Mouse (Mus musculus) central nervous system, embryonic 14 days (tissue): ENCODE data around the gene Gins3. TPM values are rescaled to one million over a fixed set of nuclear protein-coding genes. Genes with fewer than 3 reads are reported as not detected.

Experiments used
- polyA plus RNA-seq: library from polyadenylated mRNA; depleted of rRNA; stranded (reverse); fragments of >200 nt; gene quantifications from 2 replicates; pipeline ENCODE4 v1.2.3, GENCODE M21; 2012; rRNA removed

The Gins3 gene
- polyA plus RNA-seq: 6.5 and 6.8 TPM in 2 replicates

DNA sequence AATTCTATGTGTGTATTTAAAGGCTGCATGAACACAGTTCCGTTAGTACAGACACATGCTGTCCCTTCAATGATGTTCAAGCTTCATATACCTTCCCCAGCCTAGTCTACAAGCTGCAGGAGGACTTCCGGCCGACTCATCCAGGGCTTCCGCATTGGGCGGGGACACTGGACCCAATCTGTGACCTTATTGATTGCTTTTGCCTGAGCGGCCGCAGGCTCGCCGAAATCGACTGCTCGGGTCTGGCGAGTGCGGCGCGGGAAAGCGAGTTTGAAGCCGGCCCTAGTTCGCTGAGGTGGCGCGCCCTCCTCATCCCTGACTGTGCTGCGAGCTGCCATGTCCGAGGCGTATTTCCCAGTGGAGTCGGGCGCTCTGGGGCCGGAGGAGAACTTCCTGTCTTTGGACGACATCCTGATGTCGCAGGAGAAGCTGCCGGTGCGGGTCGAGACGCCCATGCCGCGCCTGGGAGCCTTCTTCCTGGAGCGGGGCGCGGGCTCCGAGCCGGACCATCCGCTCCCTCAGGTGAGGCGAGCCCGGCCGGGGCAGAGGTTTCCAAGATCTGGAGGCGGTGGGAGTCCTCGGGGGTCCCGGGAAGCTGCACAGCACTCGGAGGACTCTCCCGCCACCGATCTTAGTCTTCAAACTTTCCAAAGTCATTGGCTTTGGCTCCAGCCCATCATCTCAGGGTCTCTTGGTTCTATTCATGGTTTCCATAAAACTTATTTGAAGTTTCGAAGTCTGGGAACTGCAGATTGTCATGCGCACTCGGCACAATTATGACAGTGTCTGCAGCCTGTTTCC is at the start of gene Gins3:
Gins3 (plus strand) TSS at position 192 of the 801 bp plus-strand sequence.

DNA sequence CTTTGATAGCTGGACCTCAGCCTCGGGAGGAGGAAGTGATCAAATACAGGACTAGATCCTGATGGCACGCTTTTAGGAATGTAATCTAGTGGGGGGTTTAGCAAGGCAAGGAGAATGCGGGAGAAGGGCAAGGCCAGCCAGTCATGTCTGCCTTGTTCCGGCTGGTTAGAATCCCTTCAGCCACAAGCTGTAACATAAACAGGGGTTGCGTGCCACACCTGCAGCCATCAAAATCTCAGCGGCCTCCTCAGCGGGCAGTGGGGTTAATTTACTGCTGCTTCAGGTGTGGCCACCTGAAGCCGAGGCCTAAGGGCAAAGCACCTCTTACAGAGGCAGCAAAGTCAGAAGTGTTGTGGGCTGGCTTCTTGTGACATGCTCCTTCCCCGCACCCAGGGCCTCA is 43.4 kb downstream of the Gins3 start, which contains the start of gene Ndrg4:
Ndrg4 (plus strand) TSS at position 350 of the 400 bp plus-strand sequence.

Other genes with a start within 250 kb of the Gins3 start
- 132 and 138 TPM in 2 replicates for gene Cfap20, start 198.6 kb upstream of the Gins3 start, polyA plus RNA-seq
- gene Csnk2a2, start 143.4 kb upstream of the Gins3 start, polyA plus RNA-seq: 49.8 TPM in 2 replicates
- 0.95 and 1.5 TPM in 2 replicates for gene Ccdc113, start 99.4 kb upstream of the Gins3 start, polyA plus RNA-seq
- not detected in 2 replicates for gene Prss54, start 57.1 kb upstream of the Gins3 start, polyA plus RNA-seq
- gene Ndrg4, start 43.5 kb downstream of the Gins3 start, polyA plus RNA-seq: 301 and 322 TPM in 2 replicates
- 33.9 and 34.8 TPM in 2 replicates for gene Setd6, start 82.4 kb downstream of the Gins3 start, polyA plus RNA-seq
- gene Cnot1, start 174.0 kb downstream of the Gins3 start, polyA plus RNA-seq: 91.2 and 99.5 TPM in 2 replicates
- 104 and 113 TPM in 2 replicates for gene Sap18b, start 191.9 kb downstream of the Gins3 start, polyA plus RNA-seq
- 26.3 and 28.8 TPM in 2 replicates for gene Slc38a7, start 220.1 kb downstream of the Gins3 start, polyA plus RNA-seq